Comparison of ENCODE assay signal across 8 mouse cellular contexts in genomic region chr12:102878901-102879300, GRCm38 (mm10). TPM values are rescaled to one million over a fixed set of nuclear protein-coding genes. Genes with fewer than 3 reads are reported as not detected.
DNase-seq lines count a peak whose midpoint lies in the region; ATAC-seq and TF ChIP-seq lines count a peak whose summit lies in the region.
"Had no signal": no experiment of that assay in that cellular context is flagged by ENCODE, and none has a peak within 500 bp of the region (broad histone marks: within the 10 kb centered on the region; RNA-seq: fewer than 3 reads in every experiment).

No protein-coding gene starts in this region.

- H3K27ac ChIP-seq in embryonic facial prominence, embryonic 13.5 days = peak overlapping the region; percentile 91
- peak overlapping the region; percentile 82 for H3K27ac ChIP-seq in hindbrain, embryonic 14.5 days
- H3K27ac ChIP-seq in lung, embryonic 14.5 days (ENCODE audit: low read depth) = peak overlapping the region; percentile 83
- peak overlapping the region; percentile 73 for H3K27ac ChIP-seq in stomach, embryonic 15.5 days

- no peaks in the 10 kb centered on the region for H3K9me3 ChIP-seq in embryonic facial prominence, embryonic 13.5 days
- H3K9me3 ChIP-seq in hindbrain, embryonic 14.5 days (ENCODE audit: control insufficient read depth, low read length) = no peaks in the 10 kb centered on the region
- H3K9me3 ChIP-seq in lung, embryonic 14.5 days (ENCODE audit: low read depth, low read length) = no peaks in the 10 kb centered on the region
- H3K9me3 ChIP-seq in stomach, embryonic 15.5 days = no peaks in the 10 kb centered on the region

- H3K4me1 ChIP-seq in embryonic facial prominence, embryonic 13.5 days = peaks cover 15% of the 10 kb centered on the region
- H3K4me1 ChIP-seq in hindbrain, embryonic 14.5 days (replicated peaks; ENCODE audit: control insufficient read depth, insufficient read depth, low read length) = peaks cover 22% of the 10 kb centered on the region
- H3K4me1 ChIP-seq in lung, embryonic 14.5 days (ENCODE audit: insufficient read depth) = 0 out of 2 replicates have a peak, but pooled peaks cover 13% of the 10 kb centered on the region
- peaks cover 16% of the 10 kb centered on the region for H3K4me1 ChIP-seq in stomach, embryonic 15.5 days

- no peaks in the 10 kb centered on the region for H3K27me3 ChIP-seq in embryonic facial prominence, embryonic 13.5 days
- H3K27me3 ChIP-seq in hindbrain, embryonic 14.5 days (ENCODE audit: control insufficient read depth, insufficient read depth, low read length) = no peaks in the 10 kb centered on the region
- no peaks in the 10 kb centered on the region for H3K27me3 ChIP-seq in lung, embryonic 14.5 days (ENCODE audit: insufficient read depth, low read length)
- H3K27me3 ChIP-seq in stomach, embryonic 15.5 days (replicated peaks) = no peaks in the 10 kb centered on the region

- peak overlapping the region; percentile 95 for H3K9ac ChIP-seq in embryonic facial prominence, embryonic 13.5 days
- peak overlapping the region; percentile 68 for H3K9ac ChIP-seq in hindbrain, embryonic 14.5 days
- peak overlapping the region; percentile 94 for H3K9ac ChIP-seq in lung, embryonic 14.5 days
- peak overlapping the region; percentile 29; the same call in 1 of the 2 replicates for H3K9ac ChIP-seq in stomach, embryonic 15.5 days

- H3K4me3 ChIP-seq in embryonic facial prominence, embryonic 13.5 days = peak overlapping the region; percentile 86
- peak overlapping the region; percentile 98 for H3K4me3 ChIP-seq in hindbrain, embryonic 14.5 days (replicated peaks; ENCODE audit: low read length)
- peak overlapping the region; percentile 91 for H3K4me3 ChIP-seq in lung, embryonic 14.5 days (ENCODE audit: low read depth, low read length)
- peak overlapping the region; percentile 96 for H3K4me3 ChIP-seq in stomach, embryonic 15.5 days (replicated peaks)

- 26% methylated on average over 7 of the region's 7 CpGs for WGBS in embryonic facial prominence, embryonic 13.5 days
- 38% methylated on average over 7 of the region's 7 CpGs for WGBS in hindbrain, embryonic 14.5 days
- 21% methylated on average over 7 of the region's 7 CpGs for WGBS in lung, embryonic 14.5 days
- 22% methylated on average over 7 of the region's 7 CpGs for WGBS in stomach, embryonic 15.5 days

- peak overlapping the region; percentile 80 for H3K4me2 ChIP-seq in embryonic facial prominence, embryonic 13.5 days
- H3K4me2 ChIP-seq in hindbrain, embryonic 14.5 days (replicated peaks) = peak overlapping the region; percentile 70
- H3K4me2 ChIP-seq in lung, embryonic 14.5 days = peak overlapping the region; percentile 88
- peak overlapping the region; percentile 69 for H3K4me2 ChIP-seq in stomach, embryonic 15.5 days

- no peak for ATAC-seq in embryonic facial prominence, embryonic 13.5 days (ENCODE audit: insufficient number of reproducible peaks, insufficient read depth, low FRiP score, low TSS enrichment, low read depth)
- no peak for ATAC-seq in hindbrain, embryonic 14.5 days (ENCODE audit: low FRiP score)
- no peak for ATAC-seq in lung, embryonic 14.5 days (ENCODE audit: insufficient read depth)
- ATAC-seq in stomach, embryonic 15.5 days (ENCODE audit: insufficient read depth, low FRiP score, low read depth) = no peak

- H3K36me3 ChIP-seq in embryonic facial prominence, embryonic 13.5 days = no peaks in the 10 kb centered on the region
- no peaks in the 10 kb centered on the region for H3K36me3 ChIP-seq in hindbrain, embryonic 14.5 days (replicated peaks; ENCODE audit: control insufficient read depth, insufficient read depth)
- H3K36me3 ChIP-seq in lung, embryonic 14.5 days (ENCODE audit: insufficient read depth) = no peaks in the 10 kb centered on the region
- no peaks in the 10 kb centered on the region for H3K36me3 ChIP-seq in stomach, embryonic 15.5 days

- intact Hi-C loops in left cerebral cortex, postnatal 4 days (cut with DNase I) = no loop called here

- peak; percentile 12 for DNase-seq in left cerebral cortex, postnatal 4 days
- no peak for DNase-seq in left cerebral cortex, adult 9 months (ENCODE audit: low spot score in 2 of 2)
- no peak for DNase-seq in hindbrain, embryonic 14.5 days (ENCODE audit: low spot score)
- peak; percentile 67 for DNase-seq in lung, embryonic 14.5 days
- DNase-seq in spleen, postnatal 4 days (ENCODE audit: low spot score in 2 of 2) = no peak

- no peak for TF ChIP-seq CTCF in lung, embryonic 14.5 days (IDR thresholded peaks at IDR 0.05; ENCODE audit: low read depth)

RNA-seq across cellular contexts. Expression of gene Btbd7, which starts 0.6 kb away (rescaled TPM):
- 10 to 100 TPM; 30.7 to 32.7 TPM for total RNA-seq in left cerebral cortex, postnatal 4 days (2021)
- 25.8 and 26.3 TPM in 2 replicates for polyA plus RNA-seq in embryonic facial prominence, embryonic 13.5 days (2015; fragmentation: Nextera tagmentation; extraction: Ambion mirVana)
- 14.6 and 14.9 TPM in 2 replicates for polyA plus RNA-seq in hindbrain, embryonic 14.5 days (2014; fragmentation: Nextera tagmentation; extraction: Ambion mirVana)
- polyA plus RNA-seq in lung, embryonic 14.5 days (2014; fragmentation: Nextera tagmentation; extraction: Ambion mirVana) = 22.9 and 23.4 TPM in 2 replicates
- 18.7 TPM in 2 replicates for polyA plus RNA-seq in stomach, embryonic 15.5 days (2015; fragmentation: Nextera tagmentation; extraction: Ambion mirVana)

RNA-seq across cellular contexts. Expression of gene Cox8c, which starts 20.2 kb away (rescaled TPM):
- total RNA-seq in left cerebral cortex, postnatal 4 days (2021) = not detected
- not detected in 2 replicates for polyA plus RNA-seq in embryonic facial prominence, embryonic 13.5 days (2015; fragmentation: Nextera tagmentation; extraction: Ambion mirVana)
- not detected in 2 replicates for polyA plus RNA-seq in hindbrain, embryonic 14.5 days (2014; fragmentation: Nextera tagmentation; extraction: Ambion mirVana)
- polyA plus RNA-seq in lung, embryonic 14.5 days (2014; fragmentation: Nextera tagmentation; extraction: Ambion mirVana) = not detected in 2 replicates
- not detected in 2 replicates for polyA plus RNA-seq in stomach, embryonic 15.5 days (2015; fragmentation: Nextera tagmentation; extraction: Ambion mirVana)
- total RNA-seq: neutrophil, adult 5-6 weeks had no signal

Comparison
In these comparisons a context has a peak if more than half of its experiments do, and no peak if none do; other contexts are left out.
1. DNase-seq: peak in left cerebral cortex, postnatal 4 days (single experiment) and lung, embryonic 14.5 days (single experiment); none in left cerebral cortex, adult 9 months (0 of 2), hindbrain, embryonic 14.5 days (single experiment) and spleen, postnatal 4 days (0 of 2).
2. H3K9ac ChIP-seq: peak in every context shown above with its lines; median percentile 95 in embryonic facial prominence, embryonic 13.5 days; 94 in lung, embryonic 14.5 days; 68 in hindbrain, embryonic 14.5 days; 29 in stomach, embryonic 15.5 days.
3. Peak in every context shown above with its lines, with median percentiles within 50 percentile points of each other: H3K27ac ChIP-seq, H3K4me2 ChIP-seq and H3K4me3 ChIP-seq.